Mouse (Mus musculus) liver, embryonic 14.5 days (tissue): ENCODE measurements around the gene Zfp488.

Experiments used
- CTCF ChIP-seq: IDR thresholded peaks from 2 replicates; pipeline ENCODE4 v1.5.1; 2016; ENCODE audit warnings: antibody characterized with exemption, low read depth, control low read depth
- EP300 ChIP-seq: IDR thresholded peaks from 2 replicates; pipeline ENCODE4 v1.6.1; 2016; ENCODE audit warnings: antibody characterized with exemption, low read depth

- TF ChIP-seq CTCF (peak; percentile 80), EP300 (no peak)
These were observed 39.4 kb downstream of the Zfp488 start for GRCm38 (mm10) chr14:33939117-33939516.
